Mouse (Mus musculus): ENCODE data around the gene Eps8l2.
"Not testable (repeated sequence)": the region's sequence is repeated elsewhere in the genome, so short reads cannot be mapped to it uniquely, and the experiment has no call there.

Eps8l2 gene

DNA sequence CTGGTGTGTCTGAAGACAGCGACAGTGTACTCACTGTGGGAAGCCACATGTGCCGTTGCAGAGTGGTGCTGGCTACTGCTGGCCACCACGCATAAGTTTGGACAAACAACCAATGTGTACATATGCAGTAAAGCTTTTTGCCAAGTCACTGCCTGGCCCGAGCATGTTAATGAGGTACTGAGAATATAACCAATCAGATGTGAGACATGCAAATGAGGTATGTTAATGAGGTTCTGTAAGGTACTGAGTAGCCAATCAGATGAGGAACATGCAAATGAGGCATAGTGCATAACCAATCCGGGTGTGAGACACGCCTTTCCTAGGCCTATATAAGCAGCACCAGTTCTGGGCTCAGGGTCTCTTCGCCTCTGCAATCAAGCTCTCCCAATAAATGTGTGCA lies 69.0 kb downstream of the Eps8l2 start:
- DNase-seq (ENCODE audit: low spot score in 2 of 2), result not testable (repeated sequence)

DNA sequence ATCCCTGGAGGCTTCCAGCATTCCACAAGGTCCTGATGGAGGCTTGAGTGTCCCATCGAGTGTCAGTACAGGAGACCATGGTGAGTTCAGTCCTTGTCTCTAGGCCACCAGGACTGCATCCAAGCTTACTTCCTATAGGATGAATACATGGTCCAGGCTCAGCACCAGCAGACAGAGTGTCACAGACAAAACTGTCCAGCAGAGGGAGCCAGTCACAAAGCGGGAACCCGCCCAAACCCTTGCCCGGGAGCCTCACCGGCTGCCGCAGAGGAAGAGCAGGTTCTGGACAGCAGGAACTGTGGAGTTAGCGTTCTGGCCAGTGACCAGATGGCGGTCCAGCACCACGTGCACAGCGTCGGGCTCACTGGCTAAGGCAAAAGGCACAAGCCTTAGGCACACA lies 70.2 kb downstream of the Eps8l2 start:
- peak; percentile 69 to 83 for DNase-seq (ENCODE audit: low spot score in 2 of 2)

DNA sequence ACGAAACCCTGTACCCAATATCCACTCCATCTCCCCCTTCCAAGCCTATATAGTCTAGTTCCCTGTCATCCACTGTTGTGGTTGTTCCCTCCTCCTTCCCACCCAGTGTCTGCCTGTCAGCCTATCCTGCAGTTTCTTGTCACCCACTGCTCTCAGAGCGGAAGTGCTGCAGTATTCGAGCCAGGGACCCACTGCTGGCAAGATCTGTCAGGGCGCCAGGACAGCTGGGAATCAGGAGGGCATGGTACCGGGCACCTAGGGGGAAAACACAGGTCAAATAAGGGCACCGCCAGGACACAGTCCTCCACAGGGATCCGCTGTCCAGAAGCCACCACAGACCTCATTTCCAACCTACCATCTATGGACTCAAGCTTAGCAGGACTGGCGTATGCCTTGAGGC lies 72.0 kb downstream of the Eps8l2 start:
- DNase-seq (ENCODE audit: low spot score in 2 of 2), result no peak

GRCm38 (mm10) chr7:141411667-141412066 lies 73.0 kb downstream of the Eps8l2 start:
- no peak for DNase-seq (ENCODE audit: low spot score in 2 of 2)

Data from heart, adult 9 months (tissue).